Mouse (Mus musculus) 3134 (cell line): ENCODE measurements at regions not wholly inside any gene's neighbourhood (a gene's known extent, or its start where the extent isn't known, plus 50 kb on each side); places are given as distances from the start of the nearest gene placed in this dataset.

ENCODE experiments used
- DNase-seq: peaks from one replicate; pipeline ENCODE4 v3.0.0-alpha.2; 2011; ENCODE audit warnings: low spot score; ENCODE audit not compliant: insufficient read length; ENCODE audit errors: extremely low read depth

- no peak for DNase-seq
Measured at GRCm38 (mm10) chr1:72108678-72109077, 103.4 kb downstream of the Mreg start.

GRCm38 (mm10) chr1:72107125-72107524 is 105.0 kb downstream of the Mreg start:
- DNase-seq, result no peak

GRCm38 (mm10) chr1:72106655-72107054 is 105.5 kb downstream of the Mreg start:
- DNase-seq, result no peak

- DNase-seq, result peak; percentile 49
Measured at GRCm38 (mm10) chr1:72105435-72106057, 106.6 kb downstream of the Mreg start.

GRCm38 (mm10) chr1:72103962-72104361 is 108.1 kb downstream of the Mreg start:
- DNase-seq, result no peak

- no peak for DNase-seq
Measured at GRCm38 (mm10) chr1:72103387-72103786, 108.7 kb downstream of the Mreg start.

GRCm38 (mm10) chr1:72099447-72099846 is 112.7 kb downstream of the Mreg start:
- no peak for DNase-seq

- no peak for DNase-seq
Measured at GRCm38 (mm10) chr1:72091344-72091743, 120.8 kb downstream of the Mreg start.

- no peak for DNase-seq
Measured at GRCm38 (mm10) chr1:72085661-72086060, 126.4 kb downstream of the Mreg start.

- no peak for DNase-seq
Measured at GRCm38 (mm10) chr1:72084219-72084618, 127.9 kb downstream of the Mreg start.

- no peak for DNase-seq
Measured at GRCm38 (mm10) chr1:72082366-72082765, 129.7 kb downstream of the Mreg start.

GRCm38 (mm10) chr1:72081811-72082210 is 130.3 kb downstream of the Mreg start:
- no peak for DNase-seq

GRCm38 (mm10) chr1:72078926-72079550 is 133.1 kb downstream of the Mreg start:
- DNase-seq, result no peak

GRCm38 (mm10) chr1:72076341-72076740 is 135.8 kb downstream of the Mreg start:
- no peak for DNase-seq

- peak; percentile 51 for DNase-seq
Measured at GRCm38 (mm10) chr1:72075464-72075863, 136.6 kb downstream of the Mreg start.

- DNase-seq, result no peak
Measured at GRCm38 (mm10) chr1:72073245-72073644, 138.9 kb downstream of the Mreg start.

- DNase-seq, result peak; percentile 35
Measured at GRCm38 (mm10) chr1:72070489-72070888, 141.6 kb downstream of the Mreg start.

GRCm38 (mm10) chr1:72069056-72069455 is 143.1 kb downstream of the Mreg start:
- peak; percentile 24 for DNase-seq

GRCm38 (mm10) chr1:72065090-72065489 is 147.0 kb downstream of the Mreg start:
- no peak for DNase-seq

GRCm38 (mm10) chr1:72060393-72060792 is 151.7 kb downstream of the Mreg start:
- no peak for DNase-seq

- no peak for DNase-seq
Measured at GRCm38 (mm10) chr1:72058045-72058703, 153.9 kb downstream of the Mreg start.

GRCm38 (mm10) chr1:72054541-72054940 is 157.6 kb downstream of the Mreg start:
- DNase-seq, result no peak
